Mouse (Mus musculus) ES-E14 (cell line): ENCODE measurements around the gene Ppp1r10.

Source experiments
- CHD2 ChIP-seq: IDR thresholded peaks from 2 replicates; pipeline ENCODE4 v1.6.1; 2014; ENCODE audit warnings: mild to moderate bottlenecking, low read depth, low read length, inconsistent platforms
- HCFC1 ChIP-seq: IDR thresholded peaks from 2 replicates; pipeline ENCODE4 v1.6.1; 2012; ENCODE audit warnings: low read length, inconsistent platforms, borderline replicate concordance; ENCODE audit not compliant: insufficient read depth
- ZC3H11A ChIP-seq: IDR thresholded peaks from 2 replicates; pipeline ENCODE4 v1.6.1; 2012; ENCODE audit warnings: low read depth, mild to moderate bottlenecking, inconsistent platforms, low read length, borderline replicate concordance

- TF ChIP-seq ZC3H11A (no peak), CHD2 (no peak), HCFC1 (no peak)
Measured at GRCm38 (mm10) chr17:35954665-35955064, 38.4 kb downstream of the Ppp1r10 start.
